22 mouse cellular contexts compared by ENCODE assay signal in the genomic region with DNA sequence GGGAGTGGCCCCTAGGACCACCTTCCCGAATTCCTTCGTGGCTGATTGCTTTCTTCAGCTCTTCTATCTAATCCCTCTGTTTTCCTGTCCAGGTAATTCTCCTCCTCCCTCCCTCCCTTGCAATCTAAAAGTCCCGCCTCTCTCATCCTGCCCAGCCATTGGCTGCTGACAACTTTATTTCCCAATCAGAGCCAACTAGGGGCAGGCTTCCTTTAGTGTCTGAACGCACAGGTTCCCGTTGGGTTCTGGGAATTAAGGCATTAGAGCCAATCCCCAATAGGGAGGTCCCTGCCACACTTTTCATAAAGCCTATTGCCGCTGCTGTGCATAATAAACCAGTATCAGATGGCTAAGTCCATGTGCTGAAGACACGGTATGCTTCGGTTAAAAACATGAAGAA.
"Had no signal": no experiment of that assay in that cellular context is flagged by ENCODE, and none has a peak within 500 bp of the region (broad histone marks: within the 10 kb centered on the region; RNA-seq: fewer than 3 reads in every experiment).

No protein-coding gene starts in this region.

- H3K27ac ChIP-seq: lung, embryonic 15.5 days; macrophage; midbrain, embryonic 13.5 days; neural tube, embryonic 13.5 days; neural tube, embryonic 15.5 days had no signal

- H3K4me2 ChIP-seq: lung, embryonic 15.5 days; midbrain, embryonic 11.5 days; midbrain, embryonic 13.5 days; neural tube, embryonic 13.5 days; neural tube, embryonic 15.5 days had no signal

- ATAC-seq: liver, postnatal 0 days; lung, postnatal 0 days; midbrain, embryonic 13.5 days; midbrain, embryonic 16.5 days had no signal

- H3K27me3 ChIP-seq: lung, embryonic 15.5 days; midbrain, embryonic 13.5 days had no signal

- H3K9ac ChIP-seq: liver, postnatal 0 days; lung, embryonic 15.5 days; midbrain, embryonic 13.5 days; neural tube, embryonic 13.5 days; neural tube, embryonic 15.5 days had no signal

- H3K9me3 ChIP-seq: lung, embryonic 15.5 days; megakaryocyte, embryonic 14.5 days; midbrain, embryonic 13.5 days; neural tube, embryonic 13.5 days; neural tube, embryonic 15.5 days had no signal

- H3K36me3 ChIP-seq: lung, embryonic 15.5 days; midbrain, embryonic 13.5 days; neural tube, embryonic 13.5 days; neural tube, embryonic 15.5 days had no signal

- H3K4me1 ChIP-seq: lung, embryonic 15.5 days; midbrain, embryonic 13.5 days had no signal

- DNase-seq: liver, postnatal 0 days; lung, adult 2 months; lung, postnatal 14 days; lung, postnatal 36 days; retina, postnatal 1 day; right cerebral cortex, adult 18-20 months; right cerebral cortex, postnatal 25 days; right cerebral cortex, postnatal 4 days; spleen, adult 18-20 months; thymus, adult 18-20 months; thymus, postnatal 14 days; thymus, postnatal 36 days had no signal

- H3K4me3 ChIP-seq: lung, embryonic 15.5 days; megakaryocyte, embryonic 14.5 days; midbrain, embryonic 13.5 days; myocyte; neural tube, embryonic 13.5 days; neural tube, embryonic 15.5 days had no signal
